Mouse (Mus musculus) heart, adult 9 months (tissue): ENCODE measurements around the gene Sstr3.

ENCODE experiments used
- DNase-seq, 2 experiments: peaks; one replicate each; pipeline ENCODE4 v3.0.0; 2022; ENCODE audit warnings: low spot score in 2 of 2

Sstr3 gene

GRCm38 (mm10) chr15:78544561-78545001 is at the start of gene Sstr3:
Gene Sstr3 (minus strand): TSS chr15:78544685.
- DNase-seq: no peak

- no peak for DNase-seq
Measured at GRCm38 (mm10) chr15:78593896-78594425, 49.5 kb upstream of the Sstr3 start.

GRCm38 (mm10) chr15:78592452-78592968 is 48.0 kb upstream of the Sstr3 start:
- DNase-seq: no peak

DNA sequence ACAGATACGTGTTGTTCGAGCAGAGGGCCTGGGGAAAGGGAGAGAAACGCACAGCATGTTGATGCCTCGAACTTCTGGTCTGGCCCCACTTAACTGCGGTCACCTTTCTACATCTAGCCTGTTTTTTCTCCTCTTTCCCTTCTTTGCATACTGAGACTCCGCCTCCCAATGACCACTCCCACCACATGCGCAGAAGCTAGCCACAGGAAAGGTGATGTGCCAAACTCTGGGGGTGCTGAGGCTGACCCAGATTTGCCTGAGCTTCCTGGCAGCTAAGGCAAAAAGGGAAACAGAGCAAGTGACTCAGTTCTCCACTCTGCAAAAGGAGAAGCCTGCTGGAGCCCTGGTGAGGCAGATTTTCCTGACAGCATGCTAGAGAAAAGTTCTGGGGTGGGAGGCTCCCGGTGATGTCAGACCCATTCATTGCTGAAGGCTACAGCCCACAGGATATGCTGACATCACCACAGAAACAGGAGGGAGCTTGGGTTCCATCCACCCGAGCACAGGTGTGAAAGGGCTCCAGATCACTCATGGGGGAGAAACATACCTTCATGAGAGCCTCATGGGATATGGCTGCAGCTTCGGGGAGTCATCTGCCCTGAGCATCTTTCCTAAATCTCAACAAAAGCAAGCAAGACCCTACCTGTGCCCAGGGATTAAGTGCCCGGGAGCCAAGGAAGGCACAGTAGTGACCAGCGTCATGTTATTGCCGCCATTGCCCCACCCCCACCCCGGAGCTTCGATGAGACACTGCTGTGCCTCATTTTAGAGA is 47.4 kb upstream of the Sstr3 start:
- DNase-seq: no peak

- DNase-seq: no peak
Measured at GRCm38 (mm10) chr15:78590785-78591184, 46.3 kb upstream of the Sstr3 start.

DNA sequence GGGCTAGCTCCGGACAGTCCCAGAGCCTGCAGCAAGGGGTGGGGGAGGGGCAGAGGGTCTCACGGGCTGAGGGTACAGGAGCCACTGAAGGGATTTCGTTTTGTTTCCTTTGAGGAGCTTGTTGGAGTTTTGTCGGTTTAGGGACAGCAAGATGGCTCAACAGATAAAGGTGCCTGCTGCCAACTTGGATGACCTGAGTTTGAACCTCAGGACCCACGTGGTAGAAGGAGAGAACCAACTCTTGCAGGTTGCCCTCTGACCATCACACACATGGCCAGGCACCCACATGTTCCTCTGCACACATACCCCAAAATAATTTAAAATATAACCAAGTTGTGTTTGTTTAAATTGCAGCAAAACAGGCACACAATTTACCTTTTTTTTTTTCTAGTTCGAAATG is 45.5 kb upstream of the Sstr3 start:
- DNase-seq: no peak

DNA sequence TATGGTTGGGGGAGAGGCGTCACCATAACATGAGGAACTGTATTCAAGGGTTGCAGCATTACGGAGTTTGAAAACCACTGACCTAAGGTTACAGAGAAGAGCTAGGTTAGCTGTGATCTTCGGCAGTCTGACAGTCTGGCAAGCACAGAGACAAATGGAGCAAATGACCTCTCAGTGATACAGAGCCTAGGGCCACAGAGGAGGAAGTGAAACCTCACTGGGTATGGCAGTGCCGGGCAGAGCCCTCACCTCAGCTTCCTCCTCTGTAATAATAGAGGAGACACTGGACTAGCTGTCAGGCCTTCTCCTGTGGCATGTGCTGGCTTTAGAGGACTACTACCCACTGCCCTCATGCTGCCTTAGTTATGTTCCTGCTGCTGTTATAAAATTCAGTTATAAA is 44.4 kb upstream of the Sstr3 start:
- peak; percentile 34 to 73 for DNase-seq

DNA sequence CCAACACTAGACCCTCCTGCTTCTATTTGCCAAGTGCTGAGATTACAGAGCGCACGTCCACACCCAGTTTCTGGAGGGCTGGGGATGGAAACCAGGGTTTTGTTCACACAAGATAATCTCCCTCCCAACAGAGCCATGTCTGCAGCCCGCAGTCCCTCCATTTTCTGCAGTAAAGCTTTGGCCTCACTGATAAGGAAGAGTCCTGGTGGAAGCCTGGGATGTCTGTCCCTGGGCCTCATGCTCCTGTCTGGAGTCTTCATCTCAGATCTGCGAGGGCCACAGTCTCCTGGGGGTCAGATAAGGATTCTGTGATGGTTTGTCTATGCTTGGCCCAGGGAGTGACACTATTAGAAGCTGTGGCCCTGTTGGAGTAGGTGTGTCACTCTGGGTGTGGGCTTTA is 43.6 kb upstream of the Sstr3 start:
- no peak for DNase-seq

GRCm38 (mm10) chr15:78587050-78587994 is 42.8 kb upstream of the Sstr3 start:
- peak; percentile 62 to 76 for DNase-seq

DNA sequence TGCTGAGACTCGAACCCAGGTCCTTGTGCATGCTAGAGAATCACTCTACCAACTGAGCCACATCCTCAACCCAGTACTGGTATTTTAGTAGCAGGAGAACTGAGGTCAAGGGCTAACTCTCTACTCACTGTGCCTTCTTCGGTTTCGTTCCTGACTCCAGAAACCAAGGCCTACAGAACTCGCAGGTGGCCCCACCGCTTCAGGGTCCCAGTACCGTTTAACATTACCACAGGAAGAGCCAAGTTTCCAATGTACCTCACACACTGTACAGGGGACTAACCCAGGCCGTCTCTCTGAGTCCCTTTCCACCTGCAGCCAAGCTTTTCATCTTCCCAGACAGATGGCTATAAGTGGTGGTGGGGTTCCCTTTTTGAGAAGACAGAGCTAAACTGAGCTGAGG is 40.9 kb upstream of the Sstr3 start:
- no peak for DNase-seq

DNA sequence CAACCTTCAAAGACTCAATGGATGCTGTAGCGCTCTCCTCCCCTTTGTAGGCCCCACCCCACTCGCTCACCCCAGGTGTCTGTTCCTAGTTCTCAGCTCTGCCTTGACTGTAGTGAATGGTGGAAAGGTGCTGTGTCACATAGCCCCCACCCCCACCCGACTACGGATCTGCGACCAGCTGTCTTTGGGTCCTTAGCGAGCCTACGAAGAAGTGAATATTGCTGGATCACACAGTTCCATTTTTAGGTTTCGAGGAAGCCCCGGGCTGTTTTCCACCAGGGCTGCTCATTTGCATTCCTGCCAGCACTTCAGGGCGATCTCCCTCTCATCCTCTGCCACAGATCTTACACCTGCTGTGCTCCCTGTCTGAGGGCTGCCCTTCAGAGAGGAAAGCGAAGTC is 38.9 kb upstream of the Sstr3 start:
- DNase-seq: no peak

GRCm38 (mm10) chr15:78576284-78576810 is 31.9 kb upstream of the Sstr3 start:
- no peak for DNase-seq

GRCm38 (mm10) chr15:78572658-78573397 is 28.3 kb upstream of the Sstr3 start, which contains the start of gene Rac2:
Gene Rac2 (minus strand): TSS chr15:78572783.
- DNase-seq: peak in 1 of 2 experiments; percentile 36

- no peak for DNase-seq
Measured at GRCm38 (mm10) chr15:78572270-78572600, 27.8 kb upstream of the Sstr3 start.

GRCm38 (mm10) chr15:78571554-78572269 is 27.2 kb upstream of the Sstr3 start:
- DNase-seq: peak in 1 of 2 experiments; percentile 27

DNA sequence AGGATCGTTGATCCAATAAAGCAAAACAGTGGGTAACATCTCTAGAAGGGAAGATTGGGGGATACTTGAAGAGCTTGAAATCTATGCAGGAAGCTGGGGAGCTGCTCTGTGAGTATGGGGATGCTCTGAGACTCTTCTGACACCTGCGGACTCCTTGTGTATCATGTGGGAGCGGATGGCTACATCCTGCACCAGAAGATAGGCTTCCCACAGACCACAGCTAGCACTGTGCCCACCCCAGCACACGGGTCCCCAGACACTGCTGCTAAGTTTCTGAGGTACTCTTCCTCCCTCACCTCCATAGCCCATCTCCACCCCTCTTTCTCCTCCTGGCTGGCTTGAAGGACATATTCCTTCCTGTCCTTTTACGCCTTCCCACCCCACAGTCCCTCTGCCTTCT is 25.7 kb upstream of the Sstr3 start:
- no peak for DNase-seq

- no peak for DNase-seq
Measured at GRCm38 (mm10) chr15:78567608-78568120, 23.2 kb upstream of the Sstr3 start.

DNA sequence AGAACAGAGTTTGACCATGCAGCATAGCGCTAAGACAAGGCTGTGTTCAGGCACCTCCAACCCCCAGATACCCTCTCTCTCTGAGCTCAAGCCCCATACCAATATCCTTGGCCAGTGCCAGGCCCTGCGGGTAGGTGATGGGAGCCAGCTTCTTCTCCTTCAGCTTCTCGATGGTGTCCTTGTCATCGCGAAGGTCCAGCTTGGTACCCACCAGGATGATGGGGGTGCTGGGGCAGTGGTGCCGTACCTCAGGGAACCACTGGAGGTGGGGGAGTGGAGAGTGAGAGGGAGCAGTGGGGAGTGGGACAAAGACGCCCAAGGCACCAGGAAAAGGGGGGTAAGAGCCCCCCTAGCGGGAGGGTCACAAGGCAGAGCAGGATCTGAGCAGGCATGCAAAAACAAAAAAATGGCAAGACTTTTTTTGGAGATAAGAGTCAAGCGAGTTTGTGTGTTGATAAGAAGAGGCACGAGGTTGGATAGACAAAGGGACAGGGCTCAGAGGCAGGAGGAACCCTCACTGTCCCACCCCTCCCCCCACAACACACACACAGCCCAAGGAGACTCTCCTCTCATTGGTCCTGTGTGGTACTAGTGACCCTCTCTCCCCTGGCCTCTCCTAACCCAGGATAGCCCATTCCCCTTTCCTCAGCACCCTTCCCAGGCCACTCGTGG is 20.4 kb upstream of the Sstr3 start:
- DNase-seq: no peak

- no peak for DNase-seq
Measured at GRCm38 (mm10) chr15:78563937-78564336, 19.5 kb upstream of the Sstr3 start.

DNA sequence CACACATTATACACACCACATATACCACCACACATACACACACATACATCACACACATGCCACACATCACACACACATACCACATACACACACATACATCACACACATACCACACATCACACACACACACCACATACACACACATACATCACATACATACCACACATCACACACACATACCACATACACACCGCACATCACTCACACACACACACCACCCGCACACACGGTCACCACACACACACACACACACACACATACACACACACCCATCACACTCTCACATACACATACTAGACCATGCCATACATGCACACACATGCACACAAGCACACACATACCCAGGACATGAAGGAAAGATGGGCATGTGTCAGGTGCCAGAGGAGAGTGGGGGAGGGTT is 18.9 kb upstream of the Sstr3 start:
- DNase-seq: no peak
